Mouse (Mus musculus): Measurements from ENCODE around the gene Clca2. TPM values are rescaled to one million over a fixed set of nuclear protein-coding genes. Genes with fewer than 3 reads are reported as not detected.

The Clca2 gene
- polyA plus RNA-seq, 1 experiment from 2014 or later: 0.06 TPM

DNA sequence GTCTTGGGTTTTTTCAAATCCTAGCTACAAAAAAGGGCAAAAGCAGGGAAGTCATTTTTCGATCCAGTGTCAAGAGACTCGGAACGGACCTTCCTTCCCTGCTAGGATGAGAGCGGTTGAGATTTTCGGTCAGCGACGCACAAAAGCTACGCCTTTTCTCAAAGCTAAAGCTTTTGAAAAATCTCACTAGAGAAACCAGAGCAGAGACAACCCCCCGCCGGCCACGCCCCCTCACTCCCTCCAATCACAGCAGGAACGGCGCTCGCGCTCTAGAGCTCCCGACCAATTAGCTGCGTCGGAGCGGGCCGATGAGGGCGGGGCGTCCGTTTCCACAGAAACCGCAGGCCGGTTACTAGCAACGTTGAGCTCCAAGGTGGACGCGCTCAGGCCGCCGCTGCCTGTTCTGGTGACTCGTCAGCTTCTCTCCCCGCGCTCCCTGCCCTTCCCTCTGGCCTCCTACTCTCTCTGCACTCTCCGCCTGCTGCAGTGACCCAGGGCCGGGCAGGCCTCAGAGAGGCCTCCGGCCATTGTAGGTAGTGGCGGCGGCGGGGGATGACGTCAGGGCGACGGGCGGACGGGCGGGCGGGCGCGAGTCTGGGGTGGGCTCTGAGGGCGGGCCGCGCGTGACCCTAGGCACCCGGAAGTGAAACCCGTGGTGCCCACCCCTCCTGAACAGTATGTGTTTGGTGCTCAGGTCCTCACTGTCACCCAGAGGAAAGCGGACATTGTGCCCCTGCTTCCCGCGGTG lies 19.2 kb upstream of the Clca2 start, which contains the start of gene Odf2l:
TSS of gene Odf2l (plus strand) at position 335 of the 748 bp plus-strand sequence.
- peaks cover 17% of the 10 kb centered on the region for H3K4me1 ChIP-seq
- peak within 1 kb of the TSS; percentile 95 for H3K9ac ChIP-seq (replicated peaks)
- H3K27me3 ChIP-seq: no peaks in the 10 kb centered on the region
- ATAC-seq (replicated peaks): peak; percentile 99
- H3K27ac ChIP-seq (replicated peaks): peak within 1 kb of the TSS; percentile 99
- no peaks in the 10 kb centered on the region for H3K36me3 ChIP-seq
- under 1% methylated on average over 57 of the region's 57 CpGs for WGBS
- no peaks in the 10 kb centered on the region for H3K9me3 ChIP-seq
- peak within 1 kb of the TSS; percentile 94 for H3K4me3 ChIP-seq
- H3K4me2 ChIP-seq (replicated peaks): peak within 1 kb of the TSS; percentile 74

- peak overlapping the region; percentile 99 for H3K27ac ChIP-seq (replicated peaks)
- WGBS: 81% methylated on average over 10 of the region's 10 CpGs
- peak overlapping the region; percentile 73 for H3K4me2 ChIP-seq (replicated peaks)
Measured at GRCm38 (mm10) chr3:145117637-145118036, 18.4 kb upstream of the Clca2 start.

DNA sequence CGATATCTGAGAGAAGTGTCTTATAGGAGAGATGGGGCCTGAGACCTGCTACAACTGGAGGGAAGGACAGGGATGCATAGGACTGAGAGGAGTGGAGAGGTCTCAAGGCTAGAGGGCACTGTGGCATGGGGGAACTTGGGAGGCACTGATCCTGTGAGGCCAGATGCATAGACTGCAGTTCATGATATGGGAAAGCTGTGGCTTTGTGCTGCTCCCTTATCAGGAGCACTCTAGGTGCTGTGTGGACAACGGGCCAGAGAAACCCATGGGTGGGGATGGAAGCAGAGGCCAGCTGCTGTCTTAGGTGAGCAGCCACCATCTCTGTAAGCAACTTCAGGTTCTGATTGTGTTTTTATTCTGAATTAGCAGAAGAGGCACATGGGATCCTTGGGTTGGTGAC lies 15.9 kb upstream of the Clca2 start:
- no peaks in the 10 kb centered on the region for H3K27me3 ChIP-seq
- H3K4me2 ChIP-seq (replicated peaks): no peak overlapping the region
- 95% methylated on average over 2 of the region's 2 CpGs for WGBS
- H3K27ac ChIP-seq (replicated peaks): no peak overlapping the region
- no peaks in the 10 kb centered on the region for H3K36me3 ChIP-seq
- no peaks in the 10 kb centered on the region for H3K9me3 ChIP-seq
- ATAC-seq (replicated peaks): no peak
- H3K9ac ChIP-seq (replicated peaks): no peak overlapping the region
- no peak overlapping the region for H3K4me3 ChIP-seq
- peaks cover 17% of the 10 kb centered on the region for H3K4me1 ChIP-seq

More at GRCm38 (mm10) chr3:145117637-145118036, 18.4 kb upstream of the Clca2 start:
- Histone ChIP-seq H3K27me3 (no peaks in the 10 kb centered on the region), H3K9me3 (no peaks in the 10 kb centered on the region), H3K4me1 (peaks cover 17% of the 10 kb centered on the region), H3K4me3 (peak overlapping the region; percentile 94), H3K9ac (replicated peaks) (peak overlapping the region; percentile 95), H3K36me3 (no peaks in the 10 kb centered on the region)
- no peak for ATAC-seq (replicated peaks)

DNA sequence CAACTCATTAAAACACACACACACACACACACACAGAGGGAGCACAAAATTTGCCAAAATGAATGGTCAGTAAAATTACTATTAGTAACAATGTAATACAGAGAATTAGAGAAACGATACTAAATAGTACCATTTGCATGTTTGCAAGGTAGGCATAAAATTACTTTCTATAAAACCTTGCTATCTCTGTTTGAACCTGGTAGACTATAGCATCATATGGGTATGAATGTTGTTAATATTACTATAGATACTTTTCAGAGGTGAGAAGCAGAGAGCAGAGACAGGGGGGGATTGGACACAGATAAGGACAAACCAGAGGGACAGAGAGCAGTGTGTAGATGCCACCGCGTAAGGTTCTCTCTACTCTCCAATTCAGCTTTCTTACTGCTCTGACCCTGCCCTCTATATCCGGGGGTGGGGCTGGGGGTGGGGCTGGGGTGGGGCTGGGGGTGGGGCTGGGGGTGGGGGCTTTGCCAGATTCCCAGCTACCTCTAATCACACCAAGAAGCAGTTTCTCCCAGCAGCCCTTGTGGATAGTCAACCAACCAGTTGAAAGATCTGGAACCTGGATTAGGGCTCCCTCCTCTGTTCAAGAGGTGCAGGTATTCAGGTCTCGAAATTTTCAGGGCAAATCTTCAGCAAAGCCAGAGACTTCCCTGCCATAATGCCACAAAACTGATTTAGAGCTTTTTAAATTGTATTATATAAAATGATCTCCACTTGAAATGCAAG lies 6.7 kb upstream of the Clca2 start:
- 83% methylated on average over 5 of the region's 5 CpGs for WGBS
- Histone ChIP-seq H3K4me2 (replicated peaks) (no peak overlapping the region), H3K4me3 (no peak overlapping the region), H3K27me3 (no peaks in the 10 kb centered on the region), H3K36me3 (no peaks in the 10 kb centered on the region), H3K9me3 (no peaks in the 10 kb centered on the region), H3K4me1 (no peaks in the 10 kb centered on the region), H3K27ac (replicated peaks) (no peak overlapping the region), H3K9ac (replicated peaks) (no peak overlapping the region)
- ATAC-seq (replicated peaks): no peak

- Histone ChIP-seq H3K4me1 (no peaks in the 10 kb centered on the region), H3K9me3 (no peaks in the 10 kb centered on the region), H3K9ac (replicated peaks) (no peak overlapping the region), H3K4me3 (no peak overlapping the region), H3K4me2 (replicated peaks) (no peak overlapping the region), H3K27me3 (no peaks in the 10 kb centered on the region), H3K27ac (replicated peaks) (no peak overlapping the region), H3K36me3 (no peaks in the 10 kb centered on the region)
- WGBS: 77% methylated on average over 5 of the region's 5 CpGs
- no peak for ATAC-seq (replicated peaks)
Measured at GRCm38 (mm10) chr3:145105076-145105772, 6.0 kb upstream of the Clca2 start.

DNA sequence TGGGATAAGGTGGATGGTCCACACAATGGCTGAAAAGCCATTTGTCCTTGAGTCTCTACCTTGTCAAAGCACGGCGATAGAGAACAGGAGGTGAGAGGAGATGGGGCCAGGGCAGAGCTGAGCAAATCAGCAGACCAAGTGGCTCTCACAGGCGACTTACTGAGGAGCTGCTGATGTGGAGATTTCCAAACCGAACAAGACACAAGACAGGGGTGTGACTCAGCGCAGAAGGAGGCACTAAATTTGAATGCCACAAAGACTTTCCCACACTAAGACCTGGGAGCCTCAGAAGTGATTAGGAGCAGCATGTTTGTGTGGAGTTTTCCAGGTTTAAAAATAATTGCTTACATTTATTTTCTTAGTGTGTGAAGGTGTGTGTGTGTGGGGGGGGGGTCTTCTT lies 4.5 kb upstream of the Clca2 start:
- Histone ChIP-seq H3K27me3 (no peaks in the 10 kb centered on the region), H3K4me3 (no peak overlapping the region), H3K9ac (replicated peaks) (no peak overlapping the region), H3K4me2 (replicated peaks) (no peak overlapping the region), H3K27ac (replicated peaks) (no peak overlapping the region), H3K4me1 (no peaks in the 10 kb centered on the region), H3K9me3 (no peaks in the 10 kb centered on the region), H3K36me3 (no peaks in the 10 kb centered on the region)
- WGBS: 81% methylated on average over 5 of the region's 5 CpGs
- ATAC-seq (replicated peaks): no peak

DNA sequence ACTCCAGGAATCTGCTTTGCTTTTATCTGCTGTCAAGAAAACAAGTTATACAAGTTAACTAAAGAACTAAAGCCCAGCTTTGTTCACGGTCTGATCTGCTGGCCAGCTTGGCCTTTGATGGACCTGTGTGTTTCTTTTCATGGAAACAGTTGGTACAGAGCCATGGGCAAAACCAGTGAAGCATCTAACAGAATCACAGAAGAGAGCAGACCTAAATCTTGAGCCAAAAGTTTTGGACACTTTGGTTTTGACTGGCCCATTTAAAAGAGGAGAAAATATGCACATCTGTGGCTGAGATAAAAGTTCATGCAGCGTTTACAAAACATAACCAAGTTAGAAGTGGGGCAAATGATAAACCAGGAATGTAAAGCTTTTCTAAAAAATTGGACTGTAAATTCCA lies 4.1 kb upstream of the Clca2 start:
- no peak overlapping the region for H3K4me3 ChIP-seq
- no peak overlapping the region for H3K4me2 ChIP-seq (replicated peaks)
- no peaks in the 10 kb centered on the region for H3K4me1 ChIP-seq
- H3K9ac ChIP-seq (replicated peaks): no peak overlapping the region
- no peaks in the 10 kb centered on the region for H3K36me3 ChIP-seq
- no peaks in the 10 kb centered on the region for H3K9me3 ChIP-seq
- no peaks in the 10 kb centered on the region for H3K27me3 ChIP-seq
- no peak for ATAC-seq (replicated peaks)
- H3K27ac ChIP-seq (replicated peaks): no peak overlapping the region
- WGBS: 80% methylated on average over 2 of the region's 2 CpGs

- no peak overlapping the region for H3K27ac ChIP-seq (replicated peaks)
- no peak overlapping the region for H3K4me2 ChIP-seq (replicated peaks)
- no peak overlapping the region for H3K4me3 ChIP-seq
- no peaks in the 10 kb centered on the region for H3K27me3 ChIP-seq
- H3K9me3 ChIP-seq: no peaks in the 10 kb centered on the region
- no peak overlapping the region for H3K9ac ChIP-seq (replicated peaks)
- 86% methylated on average over 9 of the region's 9 CpGs for WGBS
- no peak for ATAC-seq (replicated peaks)
- no peaks in the 10 kb centered on the region for H3K36me3 ChIP-seq
- no peaks in the 10 kb centered on the region for H3K4me1 ChIP-seq
Measured at GRCm38 (mm10) chr3:145101891-145102555, 2.8 kb upstream of the Clca2 start.

DNA sequence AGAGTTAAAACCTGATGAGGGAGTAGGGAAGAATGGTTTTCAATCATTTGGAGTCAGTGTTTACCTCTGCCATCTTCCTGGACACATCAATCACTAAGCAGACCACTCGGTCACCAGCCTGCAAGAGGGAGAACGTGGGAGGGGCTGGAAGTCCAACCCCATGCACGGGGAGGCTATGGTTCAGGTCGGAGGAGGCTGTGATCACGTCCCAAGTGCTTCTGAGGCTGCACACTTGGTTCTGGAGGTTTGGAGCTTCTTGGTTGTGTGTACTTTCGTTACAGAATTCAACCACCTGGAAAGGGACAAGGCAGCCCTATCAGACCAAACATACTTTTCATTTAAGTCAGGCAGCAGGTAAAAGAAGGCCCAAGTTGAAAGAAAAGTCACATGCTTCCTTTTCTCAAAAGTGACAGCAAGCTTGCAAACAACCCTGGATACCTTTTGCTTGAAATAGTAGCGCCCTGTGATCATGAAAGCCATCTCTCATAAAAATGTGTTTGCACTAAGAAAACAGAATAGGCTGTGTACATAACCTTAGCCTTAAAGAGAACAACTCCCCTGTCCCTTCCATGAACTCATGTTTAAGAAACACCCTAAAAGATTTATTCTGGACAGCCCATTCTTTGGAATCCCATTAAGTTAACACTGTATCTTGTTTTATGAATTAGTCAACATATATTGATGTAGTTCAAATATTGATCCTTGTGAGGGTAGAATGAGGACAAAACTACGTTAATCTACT lies 11.2 kb downstream of the Clca2 start:
- Histone ChIP-seq H3K27me3 (no peaks in the 10 kb centered on the region), H3K36me3 (no peaks in the 10 kb centered on the region), H3K4me3 (no peak overlapping the region), H3K27ac (replicated peaks) (no peak overlapping the region), H3K4me1 (no peaks in the 10 kb centered on the region), H3K9ac (replicated peaks) (no peak overlapping the region), H3K4me2 (replicated peaks) (no peak overlapping the region), H3K9me3 (no peaks in the 10 kb centered on the region)
- WGBS: 80% methylated on average over 8 of the region's 8 CpGs
- ATAC-seq (replicated peaks): no peak

GRCm38 (mm10) chr3:145086180-145086579 lies 13.1 kb downstream of the Clca2 start:
- Histone ChIP-seq H3K9me3 (no peaks in the 10 kb centered on the region), H3K4me2 (replicated peaks) (no peak overlapping the region)
- WGBS: 94% methylated on average over 14 of the region's 14 CpGs

DNA sequence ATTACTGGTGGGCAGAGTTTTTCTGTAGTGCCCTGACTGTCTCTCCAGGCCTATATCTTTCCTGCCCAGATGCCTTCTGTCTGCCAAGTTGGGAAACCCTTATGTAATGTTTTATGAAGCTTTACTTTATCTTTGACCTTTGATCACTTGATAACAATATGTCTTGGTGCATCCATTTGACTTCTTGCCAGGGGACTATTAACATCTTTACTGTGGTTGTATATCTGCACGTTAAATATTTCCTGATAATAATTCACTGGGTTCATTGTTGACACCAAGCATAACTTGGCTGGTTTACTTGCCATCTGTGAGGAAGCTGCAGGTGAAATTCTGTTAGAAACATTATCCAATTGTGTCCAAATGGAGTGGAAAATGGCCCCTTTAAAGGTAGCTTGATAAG lies 16.2 kb downstream of the Clca2 start:
- Histone ChIP-seq H3K4me2 (replicated peaks) (no peak overlapping the region), H3K9ac (replicated peaks) (no peak overlapping the region), H3K27ac (replicated peaks) (no peak overlapping the region), H3K4me1 (no peaks in the 10 kb centered on the region), H3K36me3 (no peaks in the 10 kb centered on the region), H3K9me3 (no peaks in the 10 kb centered on the region), H3K4me3 (no peak overlapping the region), H3K27me3 (no peaks in the 10 kb centered on the region)
- no peak for ATAC-seq (replicated peaks)
- WGBS: 85% methylated on average over 1 of the region's 1 CpGs

More at GRCm38 (mm10) chr3:145086180-145086579, 13.1 kb downstream of the Clca2 start:
- no peak for ATAC-seq (replicated peaks)
- H3K36me3 ChIP-seq: no peaks in the 10 kb centered on the region
- no peak overlapping the region for H3K27ac ChIP-seq (replicated peaks)
- H3K27me3 ChIP-seq: no peaks in the 10 kb centered on the region
- H3K4me1 ChIP-seq: no peaks in the 10 kb centered on the region
- no peak overlapping the region for H3K4me3 ChIP-seq
- H3K9ac ChIP-seq (replicated peaks): no peak overlapping the region

Data from forebrain, embryonic 15.5 days (tissue).